Mouse (Mus musculus): ENCODE measurements at regions not wholly inside any gene's neighbourhood (a gene's known extent, or its start where the extent isn't known, plus 50 kb on each side); places are given as distances from the start of the nearest gene placed in this dataset.

DNA sequence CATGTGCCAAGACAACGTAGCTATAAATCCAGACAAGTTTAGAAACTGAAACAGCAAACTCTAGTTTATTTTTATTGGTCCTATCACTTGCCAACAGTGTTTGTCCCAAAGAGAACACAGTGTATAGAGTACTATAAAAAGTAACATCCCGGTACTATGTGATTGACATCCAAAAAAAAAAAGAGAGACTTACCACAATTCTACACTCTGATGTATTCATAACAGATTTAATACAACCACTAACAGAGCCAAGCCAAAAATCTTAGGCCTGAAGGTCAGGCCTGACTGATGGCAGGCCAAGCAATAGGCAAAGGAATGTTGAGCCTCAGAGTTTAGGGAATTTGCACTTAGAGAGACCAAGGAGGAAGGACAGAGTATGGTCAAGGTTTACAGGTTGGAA, 495.9 kb upstream of the Adamts5 start:
- TF ChIP-seq CTCF (IDR thresholded peaks at IDR 0.05; ENCODE audit: borderline replicate concordance, extremely low read depth, insufficient read depth, insufficient read length) (no peak), POLR2A (IDR thresholded peaks at IDR 0.05; ENCODE audit: borderline replicate concordance, extremely low read depth, insufficient read depth, insufficient read length, poor library complexity, severe bottlenecking) (no peak)

Measured in brain, embryonic 14.5 days (tissue).